Mouse (Mus musculus) right cerebral cortex, adult 18-20 months (tissue): Measurements from ENCODE around the gene Itga7.

Source experiments
- DNase-seq: peaks from one replicate; pipeline ENCODE4 v3.0.0; 2022; ENCODE audit warnings: mixed read lengths

Itga7 gene

DNA sequence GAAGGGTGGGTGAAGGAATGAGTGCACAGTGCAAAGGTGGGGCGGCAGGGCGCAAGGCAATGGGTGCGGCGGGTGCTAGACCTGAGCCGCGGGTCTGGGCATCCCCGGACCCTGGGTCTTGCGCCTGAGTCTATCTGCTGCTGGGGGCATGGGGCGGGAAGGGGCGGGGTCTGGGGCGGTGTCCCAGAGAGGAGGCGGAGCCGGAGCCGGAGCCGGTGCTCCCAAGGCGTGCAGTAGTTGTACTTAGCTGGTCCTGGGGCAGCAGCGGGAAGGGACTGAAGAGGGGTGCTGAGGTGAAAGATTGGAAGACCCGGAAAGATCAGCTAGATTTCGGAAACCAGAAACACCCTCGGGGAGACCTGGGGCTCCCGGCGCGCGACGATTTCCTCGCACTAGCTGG lies at the start of gene Itga7:
Gene Itga7 (plus strand): TSS at position 245 of the 400 bp plus-strand sequence.
- DNase-seq: no peak

DNA sequence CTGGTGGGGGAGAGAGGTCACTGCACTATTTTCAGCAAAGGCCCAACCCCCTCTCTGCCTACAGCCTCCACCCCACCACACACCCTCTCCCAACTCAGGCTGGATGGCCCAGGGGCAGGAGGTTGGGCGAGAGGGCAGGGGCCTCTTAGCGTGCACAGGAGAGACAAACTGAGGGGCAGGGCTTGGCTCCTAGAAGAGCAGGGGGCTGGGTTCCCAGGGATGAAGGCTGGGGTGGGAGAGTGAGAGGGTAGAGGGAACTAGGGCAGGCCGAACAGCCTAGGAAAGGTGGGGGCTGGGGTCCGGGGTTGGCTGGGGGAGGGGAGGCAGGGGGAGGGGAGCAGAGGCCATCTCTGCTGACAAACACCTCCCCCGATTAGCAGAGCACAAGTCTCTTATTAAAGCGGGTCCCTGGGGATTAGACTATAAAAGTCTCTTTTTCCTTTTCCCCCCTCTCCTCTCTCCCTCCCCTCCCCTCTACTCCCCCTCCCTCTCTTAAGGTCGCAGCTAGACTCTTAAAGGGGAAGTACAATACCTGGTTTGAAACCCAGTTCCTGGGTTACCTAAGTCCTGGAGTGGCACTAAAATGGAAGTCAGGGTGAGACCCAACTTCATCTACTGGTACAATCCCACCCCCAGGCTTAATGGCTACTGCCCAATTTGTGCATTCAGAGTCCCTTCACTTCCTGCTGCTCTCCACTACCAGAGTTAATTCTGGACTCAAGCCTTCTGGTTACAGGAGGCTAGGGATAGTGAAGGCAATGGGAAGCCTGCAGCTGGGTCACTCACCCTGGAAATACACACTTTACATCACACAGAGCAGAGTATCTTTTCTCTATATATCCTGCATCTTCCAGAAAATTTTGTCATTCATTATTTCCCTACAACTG lies 44.4 kb upstream of the Itga7 start:
- DNase-seq: no peak

DNA sequence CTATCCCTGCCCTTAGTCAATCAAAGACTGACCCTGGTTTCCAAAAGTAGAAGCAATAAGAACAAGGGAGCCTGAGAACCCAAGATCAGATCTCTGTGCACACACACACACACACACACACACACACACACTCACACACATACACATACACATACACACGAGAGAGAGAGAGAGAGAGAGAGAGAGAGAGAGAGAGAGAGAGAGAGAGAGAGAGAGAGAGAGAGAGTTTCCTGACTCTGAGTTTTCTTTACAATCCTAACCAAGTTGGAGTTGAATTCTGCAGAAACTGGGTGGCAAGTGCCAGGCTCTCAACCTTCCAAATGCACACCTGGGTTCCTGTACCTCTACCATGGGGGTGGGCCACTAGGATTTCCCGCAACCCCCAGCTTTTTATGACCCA lies 43.8 kb upstream of the Itga7 start:
- DNase-seq: no peak

DNA sequence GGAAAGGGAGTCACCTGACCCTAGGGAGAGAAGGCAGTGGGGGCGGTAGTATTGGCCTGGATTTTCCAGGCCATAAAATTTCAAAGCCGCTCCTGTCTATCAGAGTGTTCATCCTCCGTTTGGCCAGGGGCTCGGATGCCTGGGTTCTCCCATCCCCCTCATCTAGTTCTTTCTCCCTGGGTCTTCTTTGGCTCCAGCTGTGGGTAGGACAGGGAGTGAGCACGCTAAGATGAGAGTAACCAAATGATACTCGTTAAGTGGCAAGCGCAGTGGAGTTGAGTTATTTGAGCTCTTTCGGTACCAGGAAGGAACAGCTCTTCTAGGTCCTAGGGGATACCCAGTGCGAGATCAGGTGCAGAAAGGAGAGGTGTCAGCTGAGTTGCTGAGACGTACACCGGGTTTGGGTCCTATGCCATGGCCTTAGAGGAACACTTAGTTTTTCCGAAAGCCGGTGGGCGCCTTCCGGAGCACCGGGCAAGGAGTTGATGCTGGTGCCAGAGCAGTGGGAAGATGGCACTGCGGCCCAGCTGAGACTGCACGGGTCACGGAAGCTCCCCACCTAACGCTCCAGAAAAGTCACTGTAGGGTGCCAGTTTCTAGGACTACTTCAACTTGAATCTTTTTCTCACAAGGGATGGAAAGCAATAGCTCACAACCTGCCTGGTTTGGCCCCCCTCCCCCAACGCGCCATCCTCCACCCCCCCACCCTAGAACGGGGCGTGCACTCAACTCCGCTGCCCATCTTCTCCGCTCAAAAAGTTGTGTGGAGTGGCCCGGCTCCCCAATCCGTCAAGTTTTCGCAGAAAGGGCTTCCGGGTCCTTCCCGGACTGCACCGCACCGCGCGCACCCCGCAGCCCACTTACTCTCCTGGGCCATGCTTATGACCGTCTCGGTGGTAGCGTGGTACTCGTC lies 43.0 kb upstream of the Itga7 start:
- DNase-seq: no peak

DNA sequence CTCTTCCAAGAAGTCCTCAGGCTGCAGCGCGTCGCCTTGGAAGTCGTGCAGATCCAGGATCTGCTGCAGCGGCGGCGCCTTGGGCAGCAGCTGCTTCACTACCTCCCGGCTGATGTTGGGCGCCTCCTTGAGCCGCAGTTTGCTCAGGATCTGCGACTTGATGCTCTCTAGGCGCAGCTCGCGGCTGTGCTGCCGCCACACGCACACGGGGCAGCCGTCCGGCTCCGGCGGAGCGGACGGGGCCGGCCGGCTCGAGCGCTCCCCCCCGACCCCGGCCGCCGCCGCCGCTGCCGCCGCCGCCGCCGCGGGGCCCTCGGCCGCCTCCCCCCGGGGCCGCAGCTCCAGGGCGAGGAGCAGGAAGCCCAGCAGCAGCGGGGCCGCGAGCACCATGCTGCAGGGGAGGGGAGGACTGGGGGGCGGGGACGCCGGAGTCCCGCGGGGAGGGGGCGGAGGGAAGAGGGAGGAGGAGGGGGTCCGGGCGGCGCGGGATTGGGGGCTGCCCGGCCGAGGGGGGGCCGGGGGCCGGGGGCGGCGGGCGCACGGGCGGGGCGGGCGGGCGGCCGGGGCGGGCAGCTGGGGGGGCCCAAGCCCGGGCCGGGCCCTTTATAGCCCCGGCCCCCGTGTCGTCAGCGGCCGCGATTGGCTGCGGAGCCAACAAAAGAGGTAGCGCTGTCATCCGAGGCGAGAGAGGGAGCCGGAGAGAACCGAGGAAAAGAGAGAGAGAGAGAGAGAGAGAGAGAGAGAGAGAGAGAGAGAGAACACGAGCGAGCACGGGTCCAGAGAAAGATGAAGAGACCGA lies 42.1 kb upstream of the Itga7 start, which contains the start of gene Gdf11:
Gene Gdf11 (minus strand): TSS at position 423 of the 799 bp plus-strand sequence.
- peak; percentile 33 for DNase-seq

DNA sequence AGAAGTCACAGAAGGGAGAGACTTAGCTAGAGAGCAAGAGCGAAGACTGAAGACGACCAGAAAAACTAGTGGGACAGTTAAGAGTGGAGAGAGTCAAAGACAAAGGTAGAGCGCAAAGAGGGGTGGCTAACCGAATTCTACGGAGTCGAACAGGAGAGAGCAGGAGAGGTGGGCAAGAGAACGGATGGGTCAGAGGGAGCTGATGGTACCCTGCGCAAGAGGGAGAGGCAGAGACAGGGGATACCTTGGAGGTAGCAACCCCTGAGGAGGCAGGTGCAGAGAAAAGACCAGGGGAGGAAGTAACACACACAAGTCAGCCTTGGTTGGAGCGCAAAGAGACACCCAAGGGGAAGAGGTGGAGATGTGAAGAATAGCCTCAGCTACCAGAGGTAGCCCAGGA lies 41.4 kb upstream of the Itga7 start:
- DNase-seq: no peak

DNA sequence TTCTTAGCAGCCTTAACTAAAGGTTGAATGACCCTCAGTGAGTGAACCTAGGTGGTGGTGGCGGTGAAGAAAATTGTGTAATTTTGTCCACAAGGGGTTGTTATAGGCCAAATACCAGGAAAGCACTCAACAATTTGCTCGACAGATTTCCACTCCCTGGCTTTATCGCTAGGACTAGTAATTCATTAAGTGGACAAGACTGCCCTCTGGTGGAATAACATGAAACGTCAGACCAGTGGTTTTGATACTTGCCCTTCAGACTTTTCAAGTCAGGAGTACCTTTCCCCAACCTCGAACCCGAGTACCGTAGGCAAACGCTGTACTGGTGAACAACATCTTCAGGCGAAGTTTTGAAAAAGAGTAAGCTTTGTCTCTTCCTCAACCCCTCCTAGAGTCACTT lies 38.2 kb upstream of the Itga7 start:
- peak; percentile 75 for DNase-seq

DNA sequence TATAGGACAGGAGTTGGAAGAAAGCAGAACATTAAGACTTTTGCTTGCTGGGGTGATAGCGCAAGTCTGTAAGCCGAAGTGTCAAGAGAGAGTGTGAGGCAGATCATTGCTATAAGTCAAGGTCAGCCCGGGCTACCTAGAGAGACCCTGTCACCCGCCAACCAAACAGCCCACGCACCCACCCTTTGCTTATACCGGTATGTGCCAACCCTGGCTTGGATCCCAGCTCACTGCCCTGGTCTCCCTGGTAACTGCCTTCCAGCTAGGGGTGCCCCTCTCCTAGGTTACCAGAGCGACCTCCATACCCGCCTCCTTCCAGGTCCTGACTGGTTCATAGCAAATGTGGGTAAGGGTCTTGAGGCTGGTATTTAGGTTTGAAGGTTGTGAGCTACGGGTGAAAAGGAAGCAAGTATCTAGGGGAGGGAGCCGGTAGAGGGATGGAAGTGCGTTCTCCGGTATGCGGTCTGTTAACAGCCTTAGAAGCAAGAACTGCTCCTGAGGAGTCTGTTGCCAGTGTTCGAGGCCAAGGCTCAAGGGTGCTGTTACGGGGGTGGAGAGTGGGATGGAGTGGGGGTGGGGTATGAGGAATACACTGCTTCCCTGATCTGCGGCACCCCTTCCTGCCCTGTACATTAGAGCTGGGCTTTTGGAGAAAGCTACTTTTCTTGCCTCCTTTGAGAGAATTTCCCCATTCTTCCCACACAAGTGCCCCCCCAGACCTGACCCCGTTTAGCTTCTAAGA lies 37.5 kb upstream of the Itga7 start:
- peak; percentile 49 for DNase-seq

DNA sequence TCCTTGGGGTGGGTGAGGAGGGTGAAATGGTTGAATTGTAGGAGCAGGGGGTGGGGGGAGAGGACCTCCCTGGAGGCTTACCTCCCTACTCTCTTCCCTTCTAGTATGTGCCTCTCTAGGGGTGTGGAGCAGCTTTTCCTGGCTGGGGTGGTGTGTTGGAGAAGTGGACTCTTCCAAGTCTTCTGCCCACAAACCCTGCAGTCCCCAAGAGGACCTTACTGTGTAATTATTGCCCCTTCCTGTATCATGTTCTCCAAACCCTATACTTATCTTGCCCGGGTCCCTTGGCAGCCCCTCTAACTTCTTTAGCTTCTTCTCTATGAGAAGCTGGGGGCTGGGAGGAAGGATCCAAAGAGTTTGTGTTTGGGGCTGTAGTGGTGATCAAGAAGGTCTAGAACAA lies 36.8 kb upstream of the Itga7 start:
- no peak for DNase-seq

DNA sequence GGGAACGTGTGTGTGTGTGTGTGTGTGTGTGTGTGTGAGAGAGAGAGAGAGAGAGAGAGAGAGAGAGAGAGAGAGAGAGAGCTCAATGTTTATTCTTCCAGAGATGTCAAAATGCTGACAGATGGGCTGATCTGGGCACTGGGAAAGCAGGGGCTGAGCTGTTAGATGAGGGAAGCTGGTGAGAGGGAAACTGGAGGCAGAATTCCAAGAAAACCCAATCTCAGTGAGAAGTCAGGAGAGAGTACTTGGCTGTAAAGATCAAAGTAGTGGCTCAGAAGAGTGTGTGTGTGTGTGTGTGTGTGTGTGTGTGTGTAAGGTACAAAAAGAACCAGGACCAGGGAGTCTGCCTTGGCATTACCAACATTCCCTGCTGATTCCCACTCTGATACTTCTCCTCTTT lies 36.1 kb upstream of the Itga7 start:
- no peak for DNase-seq

DNA sequence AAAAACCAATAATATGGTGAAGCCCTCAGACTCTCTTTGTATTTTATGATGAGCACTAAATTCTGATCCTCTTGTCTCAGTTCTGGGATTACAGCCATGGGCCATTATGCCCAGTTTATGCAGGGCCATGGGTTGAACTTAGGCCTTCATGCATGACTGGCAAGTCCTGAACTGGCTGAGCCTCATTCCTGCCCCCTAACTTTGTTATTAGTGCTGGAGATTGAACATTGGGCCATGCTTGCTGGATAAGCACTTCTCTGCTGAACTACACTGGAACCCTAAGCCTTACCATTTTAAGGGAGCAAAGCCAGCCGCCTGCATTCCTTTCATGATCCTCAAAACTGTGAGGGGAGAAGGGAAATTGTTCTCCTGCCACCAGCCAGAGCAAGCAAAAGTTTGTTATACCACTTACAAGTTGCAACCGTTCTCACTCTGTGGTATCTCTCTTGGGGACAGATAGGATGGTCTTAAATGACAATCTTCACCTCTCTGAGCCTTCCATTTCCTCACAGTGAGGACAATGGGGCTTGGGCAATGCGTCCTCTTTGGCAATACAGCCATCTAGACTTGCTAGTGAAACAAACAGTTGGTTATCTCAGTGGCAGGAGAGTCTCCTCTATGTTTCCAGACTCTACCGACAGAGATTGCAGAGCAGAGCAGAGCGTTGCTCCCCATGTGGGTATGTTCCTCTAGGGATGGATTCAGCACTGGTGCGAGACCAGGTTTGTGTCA lies 33.7 kb upstream of the Itga7 start:
- no peak for DNase-seq

DNA sequence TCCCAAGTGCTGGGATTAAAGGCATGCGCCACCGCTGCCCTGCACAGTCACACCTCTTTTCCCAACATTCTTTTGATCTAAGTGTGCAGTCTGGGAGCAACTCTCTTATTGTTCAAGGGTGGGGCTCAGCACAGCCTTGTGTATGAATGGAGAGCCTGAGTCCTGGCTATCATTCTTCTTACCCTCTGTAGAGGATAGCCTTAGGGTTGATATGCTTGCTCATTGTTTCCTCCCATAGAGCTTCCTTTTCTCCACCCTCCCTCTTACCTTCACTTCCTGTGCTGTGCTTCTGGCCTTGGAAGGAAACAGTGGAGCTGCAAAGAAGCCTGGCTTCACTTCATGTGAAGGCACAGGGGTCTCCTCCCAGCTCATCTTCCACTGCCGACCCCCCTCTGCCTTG lies 32.9 kb upstream of the Itga7 start, which contains the start of gene Cd63:
Gene Cd63 (plus strand): TSS at position 292 of the 400 bp plus-strand sequence.
- DNase-seq: no peak

DNA sequence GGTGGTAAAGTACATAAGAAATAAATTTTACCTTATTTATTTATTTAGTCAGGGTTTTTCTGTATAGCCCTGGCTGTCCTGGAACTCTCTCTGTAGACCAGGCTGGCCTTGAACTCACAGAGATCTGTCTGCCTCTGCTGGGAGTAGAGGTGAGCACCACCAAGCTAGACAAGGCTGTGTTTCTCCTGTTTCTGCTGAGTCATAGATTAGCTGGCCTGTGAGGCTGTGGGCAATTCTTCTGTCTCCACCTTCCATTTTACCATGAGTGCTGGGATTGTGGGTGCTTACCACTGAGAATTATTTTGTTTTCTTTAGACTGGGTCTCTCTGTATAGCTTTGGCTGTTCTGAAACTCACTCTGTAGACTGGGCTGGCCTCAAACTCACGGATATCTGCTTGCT lies 32.2 kb upstream of the Itga7 start:
- DNase-seq: no peak

DNA sequence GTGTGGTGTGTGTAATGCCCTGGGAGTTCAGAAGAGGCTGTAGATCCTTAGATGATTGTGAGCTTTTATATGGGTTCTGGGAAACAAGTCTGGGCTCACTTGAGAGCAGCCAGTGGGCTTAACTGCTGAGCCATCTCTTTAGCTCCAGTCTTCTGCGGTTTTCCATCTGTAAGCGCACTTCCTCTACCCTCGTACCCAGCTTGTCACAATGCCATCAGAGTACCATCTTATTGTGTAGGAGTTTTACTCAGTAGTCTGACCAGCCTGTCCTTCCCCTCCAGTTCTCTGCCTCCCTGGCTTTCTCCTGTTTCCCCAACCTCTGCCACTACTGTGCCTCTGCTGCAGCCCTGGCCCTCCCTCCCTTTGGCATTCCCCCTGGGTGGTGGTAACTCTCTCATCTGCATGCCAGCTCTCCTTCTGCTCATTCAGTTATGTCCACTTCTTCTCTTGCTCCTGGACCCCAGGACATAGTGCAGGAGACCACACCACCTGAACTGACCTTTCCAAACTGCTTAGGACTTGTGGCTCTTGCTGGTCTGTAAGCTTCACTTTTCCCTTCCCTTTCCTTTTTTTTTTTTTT lies 31.1 kb upstream of the Itga7 start:
- DNase-seq: no peak

DNA sequence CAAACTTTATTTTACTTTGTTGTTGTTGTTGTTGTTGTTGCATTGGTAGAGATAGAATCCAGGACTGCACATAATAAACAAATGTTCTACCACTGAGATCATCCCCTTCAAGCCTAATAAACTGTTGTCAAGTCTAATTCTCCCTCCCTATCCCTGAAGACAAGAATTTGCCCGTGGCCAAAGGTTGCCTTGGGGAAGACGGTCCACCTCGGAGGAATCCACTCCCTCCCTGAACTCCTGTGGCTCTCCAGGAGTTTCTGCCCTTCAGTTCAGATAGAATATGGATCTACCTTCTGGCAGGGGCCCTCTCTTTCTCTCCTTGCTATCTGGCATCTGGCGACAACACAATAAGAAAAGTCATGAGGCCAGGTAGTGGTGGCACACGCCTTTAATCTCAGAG lies 28.8 kb upstream of the Itga7 start:
- DNase-seq: no peak

DNA sequence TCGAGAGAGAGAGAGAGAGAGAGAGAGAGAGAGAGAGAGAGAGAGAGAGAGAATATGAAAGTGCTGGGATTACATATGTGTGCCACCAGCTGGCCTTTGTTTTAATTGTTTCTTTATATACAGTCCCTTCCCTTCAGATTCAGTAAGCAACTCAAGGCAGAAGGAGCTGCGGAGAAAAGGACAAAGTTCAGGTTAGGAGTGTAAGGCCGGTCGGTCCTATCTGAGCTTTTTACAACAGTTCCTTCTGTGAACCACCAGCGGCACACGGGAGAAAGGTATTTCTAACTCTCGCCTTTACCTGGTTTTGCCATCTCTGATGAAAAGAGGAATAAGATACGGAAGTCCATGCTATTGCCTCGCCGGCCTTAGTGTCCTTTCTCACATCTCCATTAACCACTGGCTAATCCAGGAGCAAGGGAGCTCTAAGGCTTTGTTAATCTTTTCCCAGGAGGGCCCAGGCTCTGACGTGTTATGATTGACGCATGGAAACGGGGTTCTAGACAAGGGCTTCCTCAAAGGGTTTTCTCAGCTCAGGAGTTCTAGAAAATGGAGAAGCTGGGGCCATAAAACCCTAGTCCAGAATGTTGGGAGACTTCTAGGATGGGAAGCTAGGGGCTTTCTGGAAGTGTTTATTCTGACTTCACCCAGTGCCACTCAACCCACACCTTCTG lies 24.7 kb upstream of the Itga7 start:
- DNase-seq: no peak

DNA sequence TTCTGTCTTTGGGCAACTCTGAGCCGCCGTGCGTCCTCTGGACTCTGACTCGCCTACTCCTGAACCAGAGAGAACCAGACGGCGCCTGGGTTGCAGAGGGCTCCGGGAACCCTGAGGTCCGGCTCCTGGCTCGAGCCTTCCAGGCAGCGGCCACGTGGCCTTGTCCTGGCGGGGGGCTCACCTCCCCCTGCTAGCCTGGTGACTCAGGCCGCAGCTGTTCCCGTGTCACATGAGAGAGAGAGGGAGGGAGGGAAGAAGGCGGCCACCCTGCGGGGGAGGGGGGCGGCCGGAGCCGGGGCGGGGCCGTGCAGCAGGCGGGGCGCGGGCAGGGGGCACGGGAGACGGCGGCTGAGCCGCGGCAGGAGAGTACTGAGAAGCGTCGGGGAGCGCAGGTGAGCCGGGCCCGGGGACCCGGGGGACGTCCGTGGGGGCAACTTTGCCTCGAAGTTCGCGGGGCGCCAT lies 24.0 kb upstream of the Itga7 start:
- DNase-seq: peak; percentile 78

DNA sequence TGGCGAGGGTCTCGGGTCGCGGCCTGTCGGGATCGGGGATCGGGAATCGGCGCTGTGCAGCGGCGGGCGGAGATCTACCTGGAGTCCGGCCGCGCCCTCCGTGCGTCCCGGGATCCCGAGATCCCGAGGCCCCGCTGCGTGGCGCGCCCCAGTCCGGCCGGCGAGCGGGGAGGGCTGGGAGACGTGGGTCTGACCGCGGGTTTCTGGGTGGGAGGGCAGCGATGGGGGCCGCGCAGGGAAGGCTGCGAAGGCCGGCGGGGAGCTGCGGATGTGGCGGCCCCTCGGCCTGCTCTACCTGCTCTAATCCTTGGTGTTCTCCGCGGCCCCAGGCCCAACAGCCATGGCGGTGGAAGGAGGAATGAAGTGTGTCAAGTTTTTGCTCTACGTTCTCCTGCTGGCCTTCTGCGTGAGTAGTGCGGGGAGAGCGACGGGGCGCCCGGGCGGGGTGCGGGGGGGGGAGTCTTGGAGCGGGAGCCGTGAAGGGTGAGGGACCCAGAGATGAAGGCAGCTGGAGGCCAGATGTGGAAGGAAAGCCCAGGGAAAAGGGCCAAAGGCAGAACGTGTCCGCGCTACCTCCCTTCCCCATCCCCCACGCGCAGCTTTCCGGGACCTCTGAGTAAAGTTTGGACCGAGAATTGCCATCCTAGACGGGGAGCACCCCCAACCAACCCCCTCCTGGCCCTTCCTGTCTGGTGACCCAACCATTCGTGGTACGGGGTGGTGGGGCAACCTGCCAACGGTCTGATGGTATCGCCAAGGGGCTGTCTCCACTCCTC lies 23.4 kb upstream of the Itga7 start:
- no peak for DNase-seq

DNA sequence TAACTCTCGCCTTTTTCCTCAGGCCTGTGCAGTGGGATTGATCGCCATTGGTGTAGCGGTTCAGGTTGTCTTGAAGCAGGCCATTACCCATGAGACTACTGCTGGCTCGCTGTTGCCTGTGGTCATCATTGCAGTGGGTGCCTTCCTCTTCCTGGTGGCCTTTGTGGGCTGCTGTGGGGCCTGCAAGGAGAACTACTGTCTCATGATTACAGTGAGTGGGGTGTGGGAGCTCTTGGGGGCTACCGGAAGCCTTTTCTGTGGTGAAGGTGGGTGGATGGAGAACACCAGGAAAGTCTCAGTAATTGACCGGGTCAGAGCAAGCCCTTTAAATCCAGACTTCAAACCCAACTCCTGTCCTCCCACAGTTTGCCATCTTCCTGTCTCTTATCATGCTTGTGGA lies 22.2 kb upstream of the Itga7 start:
- no peak for DNase-seq
